Mouse (Mus musculus) ES-E14 (cell line): ENCODE data around the gene Grxcr1.

Source experiments
- HCFC1 ChIP-seq: IDR thresholded peaks from 2 replicates; pipeline ENCODE4 v1.6.1; 2012; ENCODE audit warnings: low read length, inconsistent platforms, borderline replicate concordance; ENCODE audit not compliant: insufficient read depth
- ZNF384 ChIP-seq: IDR thresholded peaks from 2 replicates; pipeline ENCODE4 v1.6.1; 2012; ENCODE audit warnings: low read depth, low read length, inconsistent platforms

GRCm38 (mm10) chr5:68033345-68033744, 1.7 kb downstream of the Grxcr1 start:
- TF ChIP-seq HCFC1 (no peak), ZNF384 (no peak)
